Mouse (Mus musculus): ENCODE measurements around the gene Ercc1. TPM values are rescaled to one million over a fixed set of nuclear protein-coding genes. Genes with fewer than 3 reads are reported as not detected.

The Ercc1 gene
- polyA plus RNA-seq, 1 experiment from 2014 or later, result 32.8 TPM

- Histone ChIP-seq H3K4me2 (replicated peaks; ENCODE audit: low read depth) (no peak overlapping the region), H3K9me3 (ENCODE audit: control insufficient read depth, low read length) (no peaks in the 10 kb centered on the region), H3K4me3 (ENCODE audit: low read depth, low read length) (no peak overlapping the region), H3K9ac (ENCODE audit: low read length) (no peak overlapping the region), H3K4me1 (replicated peaks; ENCODE audit: control insufficient read depth, insufficient read depth) (0 out of 2 replicates have a peak, but pooled peaks cover 3% of the 10 kb centered on the region), H3K27me3 (ENCODE audit: control insufficient read depth, insufficient read depth, low read length) (no peaks in the 10 kb centered on the region), H3K36me3 (ENCODE audit: control insufficient read depth, insufficient read depth, low read length) (no peaks in the 10 kb centered on the region), H3K27ac (replicated peaks) (no peak overlapping the region)
- ATAC-seq (ENCODE audit: low FRiP score, low TSS enrichment), result no peak
- TF ChIP-seq CTCF (IDR thresholded peaks at IDR 0.05; ENCODE audit: low read depth) (no peak), EP300 (optimal IDR thresholded peaks at IDR 0.05) (no peak)
- WGBS, result 51% methylated on average over 5 of the region's 5 CpGs
- no peak for DNase-seq (ENCODE audit: low spot score)
These were observed 30.5 kb upstream of the Ercc1 start for GRCm38 (mm10) chr7:19314033-19314432.

DNA sequence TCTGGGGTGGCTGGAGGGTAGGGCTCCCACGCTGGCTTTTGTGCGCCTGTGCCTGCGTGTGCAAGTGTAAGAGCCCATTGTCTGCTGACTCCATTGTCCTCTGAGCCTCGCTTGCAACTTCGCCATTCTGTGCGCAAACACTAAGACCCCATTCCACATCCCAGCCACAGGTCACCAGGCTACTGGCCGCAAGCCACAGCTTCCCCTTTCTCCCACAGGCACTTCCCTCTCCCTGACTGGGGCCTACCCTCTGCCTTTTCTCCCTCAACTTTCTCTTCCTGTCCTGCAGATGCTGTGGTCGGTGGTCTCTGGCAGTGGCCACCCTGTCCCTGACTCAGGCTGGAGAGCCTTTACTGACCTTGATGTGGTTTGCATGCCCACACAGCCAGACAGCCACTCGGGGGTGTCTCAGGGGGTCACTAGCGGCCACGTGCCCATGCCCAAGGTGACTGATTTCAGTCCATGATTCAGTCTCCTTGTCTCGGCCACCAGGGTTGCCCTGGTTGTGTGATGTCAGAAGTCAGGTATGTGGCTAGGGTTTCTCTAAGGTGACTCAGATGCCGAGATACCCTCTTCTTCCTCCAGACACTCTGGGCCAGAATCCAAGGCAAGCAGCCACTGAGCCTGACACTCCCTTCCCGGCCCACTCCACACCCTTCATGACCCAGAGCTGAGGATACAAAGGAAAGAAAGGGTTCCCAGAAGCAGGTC is 28.0 kb upstream of the Ercc1 start:
- DNase-seq (ENCODE audit: low spot score), result peak; percentile 65
- TF ChIP-seq EP300 (optimal IDR thresholded peaks at IDR 0.05) (no peak), CTCF (IDR thresholded peaks at IDR 0.05; ENCODE audit: low read depth) (no peak)

GRCm38 (mm10) chr7:19318201-19318600 is 26.4 kb upstream of the Ercc1 start:
- Histone ChIP-seq H3K27ac (replicated peaks) (no peak overlapping the region), H3K9me3 (ENCODE audit: control insufficient read depth, low read length) (no peaks in the 10 kb centered on the region), H3K4me2 (replicated peaks; ENCODE audit: low read depth) (no peak overlapping the region), H3K27me3 (ENCODE audit: control insufficient read depth, insufficient read depth, low read length) (no peaks in the 10 kb centered on the region), H3K4me3 (ENCODE audit: low read depth, low read length) (no peak overlapping the region), H3K36me3 (ENCODE audit: control insufficient read depth, insufficient read depth, low read length) (no peaks in the 10 kb centered on the region), H3K4me1 (replicated peaks; ENCODE audit: control insufficient read depth, insufficient read depth) (no peaks in the 10 kb centered on the region; the same call in 1 of the 2 replicates), H3K9ac (ENCODE audit: low read length) (no peak overlapping the region)
- WGBS, result 71% methylated on average over 2 of the region's 2 CpGs
- ATAC-seq (ENCODE audit: low FRiP score, low TSS enrichment), result no peak
- TF ChIP-seq CTCF (IDR thresholded peaks at IDR 0.05; ENCODE audit: low read depth) (no peak), EP300 (optimal IDR thresholded peaks at IDR 0.05) (no peak)
- DNase-seq (ENCODE audit: low spot score), result no peak

More for the DNA sequence above, 28.0 kb upstream of the Ercc1 start:
- H3K4me2 ChIP-seq (replicated peaks; ENCODE audit: low read depth), result no peak overlapping the region
- H3K36me3 ChIP-seq (ENCODE audit: control insufficient read depth, insufficient read depth, low read length), result no peaks in the 10 kb centered on the region
- H3K9ac ChIP-seq (ENCODE audit: low read length), result no peak overlapping the region
- 40% methylated on average over 14 of the region's 14 CpGs for WGBS
- no peak overlapping the region for H3K27ac ChIP-seq (replicated peaks)
- H3K4me1 ChIP-seq (replicated peaks; ENCODE audit: control insufficient read depth, insufficient read depth), result no peaks in the 10 kb centered on the region; the same call in 1 of the 2 replicates
- H3K9me3 ChIP-seq (ENCODE audit: control insufficient read depth, low read length), result no peaks in the 10 kb centered on the region
- ATAC-seq (ENCODE audit: low FRiP score, low TSS enrichment), result peak; percentile 50
- H3K27me3 ChIP-seq (ENCODE audit: control insufficient read depth, insufficient read depth, low read length), result no peaks in the 10 kb centered on the region
- H3K4me3 ChIP-seq (ENCODE audit: low read depth, low read length), result no peak overlapping the region

- WGBS, result 63% methylated on average over 7 of the region's 7 CpGs
- ATAC-seq (ENCODE audit: low FRiP score, low TSS enrichment), result no peak
- TF ChIP-seq EP300 (optimal IDR thresholded peaks at IDR 0.05) (no peak), CTCF (IDR thresholded peaks at IDR 0.05; ENCODE audit: low read depth) (no peak)
These were observed 25.9 kb upstream of the Ercc1 start for GRCm38 (mm10) chr7:19318676-19319075.

DNA sequence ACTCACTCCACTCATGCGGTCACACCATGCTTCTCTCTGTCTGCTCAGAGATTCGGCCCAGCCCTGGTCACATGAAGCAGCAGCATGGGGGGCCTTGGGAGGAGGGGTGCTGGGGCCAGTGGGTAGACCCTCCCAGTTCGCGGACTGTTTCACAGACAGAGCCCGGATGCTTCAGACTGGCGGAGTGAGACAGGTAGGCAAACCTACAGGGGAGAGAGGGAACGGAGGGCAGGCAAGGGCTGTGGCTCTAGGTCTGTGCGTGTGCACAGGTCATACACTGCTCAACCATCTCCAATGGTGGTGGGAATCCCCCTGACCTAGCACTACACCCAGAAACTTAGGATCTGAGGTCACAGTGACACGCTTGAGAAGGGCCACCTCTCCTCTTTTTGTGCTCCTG is 25.1 kb upstream of the Ercc1 start:
- TF ChIP-seq EP300 (optimal IDR thresholded peaks at IDR 0.05) (no peak), CTCF (IDR thresholded peaks at IDR 0.05; ENCODE audit: low read depth) (no peak)
- H3K4me2 ChIP-seq (replicated peaks; ENCODE audit: low read depth), result peak overlapping the region; percentile 83
- H3K9ac ChIP-seq (ENCODE audit: low read length), result peak overlapping the region; percentile 59

More at GRCm38 (mm10) chr7:19318676-19319075, 25.9 kb upstream of the Ercc1 start:
- no peaks in the 10 kb centered on the region for H3K36me3 ChIP-seq (ENCODE audit: control insufficient read depth, insufficient read depth, low read length)
- H3K27me3 ChIP-seq (ENCODE audit: control insufficient read depth, insufficient read depth, low read length), result no peaks in the 10 kb centered on the region
- no peak overlapping the region for H3K27ac ChIP-seq (replicated peaks)
- H3K4me1 ChIP-seq (replicated peaks; ENCODE audit: control insufficient read depth, insufficient read depth), result no peaks in the 10 kb centered on the region; the same call in 1 of the 2 replicates
- no peak overlapping the region for H3K9ac ChIP-seq (ENCODE audit: low read length)
- H3K9me3 ChIP-seq (ENCODE audit: control insufficient read depth, low read length), result no peaks in the 10 kb centered on the region
- no peak overlapping the region for H3K4me3 ChIP-seq (ENCODE audit: low read depth, low read length)
- H3K4me2 ChIP-seq (replicated peaks; ENCODE audit: low read depth), result no peak overlapping the region
- DNase-seq (ENCODE audit: low spot score), result no peak

GRCm38 (mm10) chr7:19319906-19320305 is 24.7 kb upstream of the Ercc1 start:
- peak; percentile 99 for DNase-seq (ENCODE audit: low spot score)
- Histone ChIP-seq H3K4me2 (replicated peaks; ENCODE audit: low read depth) (peak overlapping the region; percentile 83), H3K9ac (ENCODE audit: low read length) (peak overlapping the region; percentile 59), H3K27me3 (ENCODE audit: control insufficient read depth, insufficient read depth, low read length) (no peaks in the 10 kb centered on the region), H3K4me3 (ENCODE audit: low read depth, low read length) (peak overlapping the region; percentile 46), H3K36me3 (ENCODE audit: control insufficient read depth, insufficient read depth, low read length) (no peaks in the 10 kb centered on the region), H3K4me1 (replicated peaks; ENCODE audit: control insufficient read depth, insufficient read depth) (no peaks in the 10 kb centered on the region; the same call in 1 of the 2 replicates), H3K9me3 (ENCODE audit: control insufficient read depth, low read length) (no peaks in the 10 kb centered on the region), H3K27ac (replicated peaks) (peak overlapping the region; percentile 56; the same call in 1 of the 2 replicates)
- peak; percentile 34; the same call in 1 of the 2 replicates for TF ChIP-seq CTCF (IDR thresholded peaks at IDR 0.05; ENCODE audit: low read depth)
- TF ChIP-seq EP300 (optimal IDR thresholded peaks at IDR 0.05), result no peak
- peak; percentile 92 for ATAC-seq (ENCODE audit: low FRiP score, low TSS enrichment)
- WGBS, result under 1% methylated on average over 41 of the region's 41 CpGs

More for the DNA sequence above, 25.1 kb upstream of the Ercc1 start:
- DNase-seq (ENCODE audit: low spot score) (no peak), ATAC-seq (ENCODE audit: low FRiP score, low TSS enrichment) (peak; percentile 56)
- no peaks in the 10 kb centered on the region; the same call in 1 of the 2 replicates for H3K4me1 ChIP-seq (replicated peaks; ENCODE audit: control insufficient read depth, insufficient read depth)
- H3K27me3 ChIP-seq (ENCODE audit: control insufficient read depth, insufficient read depth, low read length), result no peaks in the 10 kb centered on the region
- H3K4me3 ChIP-seq (ENCODE audit: low read depth, low read length), result peak overlapping the region; percentile 46
- WGBS, result 16% methylated on average over 9 of the region's 9 CpGs
- peak overlapping the region; percentile 56; the same call in 1 of the 2 replicates for H3K27ac ChIP-seq (replicated peaks)
- no peaks in the 10 kb centered on the region for H3K36me3 ChIP-seq (ENCODE audit: control insufficient read depth, insufficient read depth, low read length)
- no peaks in the 10 kb centered on the region for H3K9me3 ChIP-seq (ENCODE audit: control insufficient read depth, low read length)

Data from stomach, postnatal 0 days (tissue).